Mouse (Mus musculus) cerebellum, adult 18-20 months (tissue): ENCODE results near the gene Mrps9.

ENCODE experiments used
- DNase-seq, 2 experiments: peaks; one replicate each; pipeline ENCODE4 v3.0.0; 2021

The Mrps9 gene

DNA sequence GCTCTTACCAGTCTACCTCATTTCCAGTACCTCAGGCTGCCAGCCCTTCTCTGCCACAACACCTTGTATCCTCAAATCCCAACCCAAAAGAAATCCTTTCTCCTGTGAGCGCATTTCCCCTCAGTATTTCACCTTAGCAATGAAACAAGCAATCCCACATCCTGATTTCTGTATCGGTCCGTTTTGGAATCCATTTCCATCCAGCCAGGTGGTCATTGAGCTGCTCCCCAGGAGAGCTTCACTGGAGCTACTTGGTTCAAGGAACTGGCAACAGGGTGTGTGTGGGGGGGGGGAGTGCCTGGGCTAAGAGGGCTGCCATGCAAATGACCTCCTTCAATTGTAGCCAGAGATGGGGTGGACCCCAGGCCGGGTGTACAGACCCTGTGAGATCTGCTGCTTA lies 56.1 kb downstream of the Mrps9 start:
- no peak for DNase-seq

DNA sequence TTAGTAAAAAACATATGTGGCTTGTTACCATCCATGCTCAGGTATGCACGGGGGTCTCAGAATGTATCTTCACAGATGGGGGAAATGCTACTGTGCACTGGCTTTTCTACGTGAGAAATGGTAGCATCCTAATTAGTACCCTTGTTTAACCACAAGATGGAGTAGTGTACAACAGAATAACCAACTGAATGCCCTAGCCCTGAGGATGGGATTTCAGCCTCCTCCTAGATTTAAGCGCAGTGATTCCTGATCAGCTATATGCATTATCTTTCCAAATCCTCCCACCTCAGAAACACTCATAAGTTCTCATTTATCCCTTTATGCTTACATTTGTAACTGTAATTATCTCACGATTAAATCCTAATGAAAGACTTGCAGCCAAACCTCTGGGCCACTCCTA lies 64.0 kb downstream of the Mrps9 start:
- peak in 1 of 2 experiments; percentile 9 for DNase-seq

GRCm38 (mm10) chr1:42916719-42917118 lies 65.7 kb downstream of the Mrps9 start:
- DNase-seq: no peak

- DNase-seq: no peak
Measured at GRCm38 (mm10) chr1:42917908-42918307, 66.9 kb downstream of the Mrps9 start.

DNA sequence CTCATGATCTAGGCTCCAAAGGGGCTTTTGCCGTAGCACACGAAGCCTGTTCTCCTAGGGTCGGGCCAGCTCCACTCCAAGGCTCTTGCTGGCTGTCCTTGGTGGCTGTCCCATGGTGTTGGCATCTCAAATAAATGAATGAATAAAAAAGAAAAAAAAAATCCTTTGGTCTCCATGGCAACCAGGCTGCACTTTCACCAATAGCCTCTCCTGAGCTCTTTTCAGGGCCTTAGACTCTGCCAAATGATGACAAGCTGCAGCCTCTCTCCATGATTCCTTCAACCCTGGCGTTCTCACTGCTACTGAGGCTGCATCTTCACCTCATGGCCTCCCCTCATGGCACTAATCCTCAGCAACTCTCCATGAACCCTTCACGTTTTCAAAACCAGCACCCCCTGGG lies 72.9 kb downstream of the Mrps9 start:
- no peak for DNase-seq

- no peak for DNase-seq
Measured at GRCm38 (mm10) chr1:42933613-42934012, 82.6 kb downstream of the Mrps9 start.

DNA sequence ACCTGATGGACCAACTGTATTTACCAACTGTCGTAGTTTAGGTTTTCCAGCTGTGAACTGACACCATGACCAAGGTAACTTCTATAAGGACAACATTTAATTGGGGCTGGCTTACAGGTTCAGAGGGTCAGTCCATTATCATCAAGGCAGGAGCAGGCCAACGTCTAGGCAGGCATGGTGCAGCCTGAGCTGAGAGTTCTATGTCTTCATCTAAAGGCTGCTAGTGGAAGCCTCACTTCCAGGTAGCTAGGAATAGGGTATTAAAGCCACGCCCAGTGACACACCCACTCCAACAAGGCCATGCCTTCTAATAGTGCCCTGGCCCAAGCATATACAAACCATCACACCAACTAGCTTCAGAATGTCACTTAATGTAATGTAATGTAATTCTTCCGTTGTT lies 97.5 kb downstream of the Mrps9 start:
- no peak for DNase-seq

DNA sequence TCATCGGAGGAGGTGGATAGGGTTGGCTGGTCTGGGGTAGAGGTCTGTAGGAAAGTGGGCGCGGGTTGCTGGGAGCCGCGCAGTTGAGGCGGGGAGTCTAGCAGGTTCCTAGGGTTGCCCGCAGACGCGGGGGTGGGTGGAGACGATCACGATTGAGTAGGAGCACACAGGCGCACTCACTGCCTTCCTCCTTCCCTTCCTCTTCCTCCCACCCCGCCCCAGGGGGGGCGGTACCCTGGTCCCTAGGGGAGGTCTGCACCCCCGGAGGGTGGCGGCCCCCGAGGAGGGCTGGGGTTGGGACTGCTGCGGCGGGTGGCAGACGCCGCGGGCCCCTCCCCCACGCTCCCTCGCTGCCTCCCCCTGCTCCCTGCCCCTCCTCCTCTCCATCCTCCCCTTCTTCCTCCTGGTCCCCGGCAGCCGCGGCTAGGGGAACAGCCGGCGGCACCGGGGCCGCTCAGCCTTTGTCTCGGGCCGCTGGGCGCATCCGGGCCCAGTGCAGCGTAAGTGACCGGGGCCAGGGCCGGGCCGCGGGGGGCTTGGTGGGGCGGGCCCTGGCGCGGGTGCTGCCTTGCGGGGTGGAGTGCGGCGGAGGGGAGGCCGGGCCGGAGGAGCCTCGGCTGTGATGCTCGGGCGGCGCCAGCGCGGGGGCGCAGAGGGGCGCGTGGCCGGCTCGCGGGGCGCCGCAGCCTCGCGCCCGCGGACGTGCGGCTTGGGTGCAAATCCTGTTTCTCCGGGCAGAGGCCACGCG lies 101.9 kb downstream of the Mrps9 start, which contains the start of gene Gpr45:
TSS of gene Gpr45 (plus strand) at position 139 of the 748 bp plus-strand sequence.
- peak; percentile 53 to 61 for DNase-seq

DNA sequence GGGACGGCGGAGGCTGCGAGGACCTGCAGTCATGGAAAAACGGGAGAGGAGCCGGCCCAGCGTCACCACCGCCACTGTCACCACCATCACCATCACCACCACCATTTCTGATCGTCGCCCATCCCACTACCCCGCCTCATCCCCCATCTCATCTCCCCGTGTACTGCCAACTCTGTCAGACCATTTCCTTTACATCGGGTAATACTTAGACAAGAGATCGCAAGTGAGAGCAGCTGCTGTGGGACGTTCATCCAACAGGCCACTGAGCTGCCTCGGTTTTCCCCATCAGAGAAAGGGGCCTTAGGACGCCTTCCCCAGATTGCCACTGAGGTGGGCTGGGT lies 102.4 kb downstream of the Mrps9 start:
- no peak for DNase-seq
